Comparison of ENCODE assay signal across 8 mouse cellular contexts in genomic region chr8:11556691-11557423, GRCm38 (mm10). TPM values are rescaled to one million over a fixed set of nuclear protein-coding genes. Genes with fewer than 3 reads are reported as not detected.
DNase-seq lines count a peak whose midpoint lies in the region; ATAC-seq and TF ChIP-seq lines count a peak whose summit lies in the region.

No protein-coding gene starts in this region.

- H3K4me1 ChIP-seq in forebrain, embryonic 15.5 days: peaks cover 31% of the 10 kb centered on the region
- peaks cover 27% of the 10 kb centered on the region for H3K4me1 ChIP-seq in hindbrain, embryonic 14.5 days (replicated peaks; ENCODE audit: control insufficient read depth, insufficient read depth, low read length)

- peak overlapping the region; percentile 78 for H3K4me2 ChIP-seq in forebrain, embryonic 15.5 days (replicated peaks)
- peak overlapping the region; percentile 59 for H3K4me2 ChIP-seq in hindbrain, embryonic 14.5 days (replicated peaks)

- no peaks in the 10 kb centered on the region for H3K27me3 ChIP-seq in forebrain, embryonic 15.5 days
- H3K27me3 ChIP-seq in hindbrain, embryonic 14.5 days (ENCODE audit: control insufficient read depth, insufficient read depth, low read length): no peaks in the 10 kb centered on the region

- ATAC-seq in forebrain, embryonic 15.5 days (replicated peaks): no peak
- no peak for ATAC-seq in hindbrain, embryonic 14.5 days (ENCODE audit: low FRiP score)

- peak overlapping the region; percentile 97 for H3K4me3 ChIP-seq in forebrain, embryonic 15.5 days
- H3K4me3 ChIP-seq in hindbrain, embryonic 14.5 days (replicated peaks; ENCODE audit: low read length): peak overlapping the region; percentile 91
- H3K4me3 ChIP-seq in left cerebral cortex, adult 2 months: peak overlapping the region; percentile 97

- intact Hi-C loops in left cerebral cortex, adult 2 months (cut with DNase I): loop anchor here (5.0 to 10.0 kb wide), 4 partner anchors 60 to 1582 kb away; partner anchors contain the start of genes 1700016D06Rik, Abhd13, Lig4 and Naxd

- DNase-seq in CD8-positive naive resting alpha-beta T cell, adult 2 months (ENCODE audit: low read depth in 2 of 2, low spot score in 2 of 2): peak; percentile 34 to 42
- peak; percentile 58 for DNase-seq in brain, adult 2 months (ENCODE audit: low read depth, low spot score)
- DNase-seq in hindbrain, embryonic 14.5 days (ENCODE audit: low spot score): peak; percentile 31
- DNase-seq in left cerebral cortex, adult 2 months (ENCODE audit: extremely low spot score in 1 of 2, low spot score in 2 of 2): peak; percentile 49
- peak; percentile 56 to 64 for DNase-seq in lung, postnatal 4 days
- DNase-seq in right cerebral cortex, postnatal 14 days: peak; percentile 52
- DNase-seq in yolk sac, embryonic 10.5 days (ENCODE audit: low spot score): peak; percentile 49

- under 1% methylated on average over 80 of the region's 85 CpGs for WGBS in forebrain, embryonic 15.5 days
- WGBS in hindbrain, embryonic 14.5 days: under 1% methylated on average over 82 of the region's 85 CpGs

- H3K36me3 ChIP-seq in forebrain, embryonic 15.5 days: peaks cover 8% of the 10 kb centered on the region
- H3K36me3 ChIP-seq in hindbrain, embryonic 14.5 days (replicated peaks; ENCODE audit: control insufficient read depth, insufficient read depth): peaks cover 6% of the 10 kb centered on the region

- H3K9ac ChIP-seq in forebrain, embryonic 15.5 days (replicated peaks): peak overlapping the region; percentile 93
- peak overlapping the region; percentile 93 for H3K9ac ChIP-seq in hindbrain, embryonic 14.5 days

- TF ChIP-seq CTCF in left cerebral cortex, adult 2 months (IDR thresholded peaks at IDR 0.05): no peak

- H3K27ac ChIP-seq in forebrain, embryonic 15.5 days (replicated peaks): peak overlapping the region; percentile 100
- H3K27ac ChIP-seq in hindbrain, embryonic 14.5 days: peak overlapping the region; percentile 100
- H3K27ac ChIP-seq in left cerebral cortex, adult 2 months: peak overlapping the region; percentile 96

- H3K9me3 ChIP-seq in forebrain, embryonic 15.5 days: no peaks in the 10 kb centered on the region
- no peaks in the 10 kb centered on the region for H3K9me3 ChIP-seq in hindbrain, embryonic 14.5 days (ENCODE audit: control insufficient read depth, low read length)

RNA-seq across cellular contexts. Expression of gene Ing1, which starts 1.5 kb away (rescaled TPM):
- polyA plus RNA-seq in forebrain, embryonic 15.5 days (2015; fragmentation: Nextera tagmentation; extraction: Ambion mirVana): 55.5 and 56.2 TPM in 2 replicates
- polyA plus RNA-seq in hindbrain, embryonic 14.5 days (2014; fragmentation: Nextera tagmentation; extraction: Ambion mirVana): 37.1 and 37.6 TPM in 2 replicates
- 10 to 100 TPM; 51.5 to 66.0 TPM for total RNA-seq in left cerebral cortex, adult 2 months (2021)

RNA-seq across cellular contexts. Expression of gene Cars2, which starts 6.3 kb away (rescaled TPM):
- 27.9 and 30.2 TPM in 2 replicates for polyA plus RNA-seq in forebrain, embryonic 15.5 days (2015; fragmentation: Nextera tagmentation; extraction: Ambion mirVana)
- 26.0 and 27.0 TPM in 2 replicates for polyA plus RNA-seq in hindbrain, embryonic 14.5 days (2014; fragmentation: Nextera tagmentation; extraction: Ambion mirVana)
- 10 to 100 TPM; 20.5 to 22.4 TPM for total RNA-seq in left cerebral cortex, adult 2 months (2021)

RNA-seq across cellular contexts. Expression of gene Naxd, which starts 59.6 kb away (rescaled TPM):
- 161 and 166 TPM in 2 replicates for polyA plus RNA-seq in forebrain, embryonic 15.5 days (2015; fragmentation: Nextera tagmentation; extraction: Ambion mirVana)
- polyA plus RNA-seq in hindbrain, embryonic 14.5 days (2014; fragmentation: Nextera tagmentation; extraction: Ambion mirVana): 130 and 145 TPM in 2 replicates
- total RNA-seq in left cerebral cortex, adult 2 months (2021): 10 to 100 TPM; 52.8 to 54.6 TPM
